Mouse (Mus musculus): ENCODE results near the gene Narf.

DNA sequence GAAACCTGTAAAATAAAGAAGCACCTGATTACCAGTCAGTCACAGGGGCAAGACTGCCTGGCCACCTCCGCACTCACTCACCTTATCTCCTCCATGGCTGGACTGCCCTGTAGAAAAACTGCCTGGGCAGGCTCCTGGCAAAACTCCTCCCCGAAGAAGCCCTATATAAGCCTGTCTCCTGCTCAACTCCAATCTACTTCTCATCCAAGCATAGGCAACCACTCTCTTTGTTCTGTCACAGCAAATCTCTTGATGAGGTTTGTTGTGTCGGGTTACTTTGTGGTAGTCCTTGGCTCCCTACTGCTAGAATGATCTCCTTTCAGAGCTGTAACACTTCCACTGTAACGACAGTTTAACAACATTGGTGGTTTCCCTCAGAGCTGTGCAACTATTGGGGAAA lies 4.3 kb upstream of the Narf start:
- no peak for TF ChIP-seq CTCF (IDR thresholded peaks at IDR 0.05; ENCODE audit: extremely low read depth, insufficient read depth, insufficient read length, insufficient replicate concordance)
- TF ChIP-seq POLR2A (IDR thresholded peaks at IDR 0.05; ENCODE audit: low read depth, low read length), result no peak

Measured in spleen, adult 2 months (tissue).